Mouse (Mus musculus) limb, embryonic 13.5 days (tissue): ENCODE data around the gene D17Wsu92e. TPM values are rescaled to one million over a fixed set of nuclear protein-coding genes. Genes with fewer than 3 reads are reported as not detected.
A peak's percentile ranks its signal among the peaks of the same experiment; 100 is the strongest.

Experiments used
- ATAC-seq: fragments of 200-750 bp; cut with Nextera tagmentation; 2 replicates; pipeline ENCODE4 v1.8.0; 2017; ENCODE audit warnings: low read depth, moderate number of reproducible peaks, moderate TSS enrichment; ENCODE audit not compliant: low FRiP score
- H3K27ac ChIP-seq: fragments of 300-500 bp; sonication (generic); 2 replicates; pipeline ENCODE4 v1.5.1; 2015; ENCODE audit warnings: inconsistent platforms, mild to moderate bottlenecking, moderate library complexity
- H3K27me3 ChIP-seq: fragments of 300-500 bp; sonication (generic); 2 replicates; pipeline ENCODE4 v1.6.1; 2015; ENCODE audit warnings: mild to moderate bottlenecking, inconsistent platforms
- H3K36me3 ChIP-seq: fragments of 300-500 bp; sonication (generic); 2 replicates; pipeline ENCODE4 v1.6.1; 2015; ENCODE audit warnings: inconsistent platforms, mild to moderate bottlenecking, moderate library complexity
- H3K4me1 ChIP-seq: fragments of 300-500 bp; sonication (generic); 2 replicates; pipeline ENCODE4 v1.6.1; 2015; ENCODE audit warnings: inconsistent platforms
- H3K4me2 ChIP-seq: fragments of 300-500 bp; sonication (generic); replicated peaks from 2 replicates; pipeline ENCODE4 v1.6.1; 2015; ENCODE audit warnings: inconsistent platforms, mild to moderate bottlenecking, moderate library complexity
- H3K4me3 ChIP-seq: fragments of 300-500 bp; sonication (generic); 2 replicates; pipeline ENCODE4 v1.5.1; 2015; ENCODE audit warnings: moderate library complexity, mild to moderate bottlenecking, inconsistent platforms
- H3K9ac ChIP-seq: fragments of 300-500 bp; sonication (generic); 2 replicates; pipeline ENCODE4 v1.6.1; 2015; ENCODE audit warnings: mild to moderate bottlenecking, inconsistent platforms
- H3K9me3 ChIP-seq: fragments of 300-500 bp; sonication (generic); 2 replicates; pipeline ENCODE4 v1.6.1; 2016; ENCODE audit warnings: inconsistent platforms
- WGBS: fragments of 180-500 bp; shearing (Covaris S2); methylation state at CpG from one replicate; pipeline ENCODE4 v1.1.7; 2015; 5-methylcytosine and 5-hydroxymethylcytosine counted together
- polyA plus RNA-seq: library from polyadenylated mRNA; unstranded; fragments of >200 nt; fragmentation: Nextera tagmentation; extraction: Ambion mirVana; gene quantifications from 2 replicates; pipeline ENCODE4 v1.2.1, GENCODE M21; 2015

The D17Wsu92e gene
- polyA plus RNA-seq, 1 experiment from 2014 or later: 18.2 TPM

DNA sequence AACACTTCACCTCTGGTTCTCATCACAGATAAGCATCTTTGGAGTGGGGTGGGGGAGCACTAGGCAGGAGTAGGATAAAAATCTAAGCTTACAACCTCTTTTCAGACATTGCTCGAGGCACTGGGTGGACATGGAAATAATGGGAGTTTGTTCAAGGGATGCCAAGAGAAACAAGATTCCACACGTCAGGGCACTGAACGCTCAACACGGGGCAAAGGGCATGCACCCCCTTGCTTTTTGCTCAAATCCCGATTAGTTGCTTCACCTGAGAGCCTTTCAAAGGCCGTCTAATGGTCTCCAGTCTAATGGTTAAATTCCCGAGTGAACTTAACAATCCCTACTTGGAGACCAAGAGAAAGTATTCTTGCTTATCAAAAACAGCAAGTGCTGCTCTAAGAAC lies 1.4 kb downstream of the D17Wsu92e start:
- H3K9ac ChIP-seq: peak overlapping the region; percentile 99
- no peaks in the 10 kb centered on the region for H3K27me3 ChIP-seq
- peak overlapping the region; percentile 93 for H3K4me2 ChIP-seq
- no peaks in the 10 kb centered on the region for H3K9me3 ChIP-seq
- no peaks in the 10 kb centered on the region for H3K36me3 ChIP-seq
- peak overlapping the region; percentile 99 for H3K4me3 ChIP-seq
- no peak for ATAC-seq
- H3K27ac ChIP-seq: no peak overlapping the region
- 18% methylated on average over 7 of the region's 7 CpGs for WGBS
- H3K4me1 ChIP-seq: peaks cover 25% of the 10 kb centered on the region

GRCm38 (mm10) chr17:27814606-27815005 lies 5.8 kb downstream of the D17Wsu92e start:
- no peak for ATAC-seq
- Histone ChIP-seq H3K36me3 (no peaks in the 10 kb centered on the region), H3K27me3 (no peaks in the 10 kb centered on the region), H3K4me1 (peaks cover 26% of the 10 kb centered on the region), H3K4me3 (no peak overlapping the region), H3K9me3 (no peaks in the 10 kb centered on the region), H3K4me2 (no peak overlapping the region), H3K27ac (no peak overlapping the region), H3K9ac (no peak overlapping the region)

DNA sequence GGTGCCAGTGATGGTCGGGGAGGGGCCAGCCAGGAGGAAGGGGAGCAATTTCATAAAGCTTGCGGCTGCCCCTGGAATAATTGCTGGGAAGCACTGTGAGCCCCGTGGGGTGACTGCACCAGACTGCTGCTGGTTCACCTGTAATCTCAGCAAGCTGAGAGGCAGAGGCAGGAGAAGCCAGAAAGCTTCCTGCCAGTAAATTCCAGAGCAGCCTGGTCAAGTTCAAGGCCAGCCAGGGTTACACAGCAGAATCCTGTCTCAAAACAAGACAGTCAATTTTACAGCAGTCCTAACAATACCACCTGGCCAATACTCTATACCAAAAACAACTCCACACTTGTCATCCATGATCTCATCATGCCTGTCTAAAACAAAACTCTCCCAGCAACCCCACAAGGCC lies 8.5 kb downstream of the D17Wsu92e start:
- WGBS: 80% methylated on average over 3 of the region's 3 CpGs
- no peak for ATAC-seq

GRCm38 (mm10) chr17:27810569-27811331 lies 9.7 kb downstream of the D17Wsu92e start:
- H3K27ac ChIP-seq: no peak overlapping the region
- no peak overlapping the region for H3K4me3 ChIP-seq
- peaks cover 34% of the 10 kb centered on the region for H3K4me1 ChIP-seq
- ATAC-seq: no peak
- no peak overlapping the region; the same call in 1 of the 2 replicates for H3K9ac ChIP-seq
- no peaks in the 10 kb centered on the region for H3K36me3 ChIP-seq
- H3K9me3 ChIP-seq: no peaks in the 10 kb centered on the region
- 83% methylated on average over 16 of the region's 16 CpGs for WGBS
- H3K4me2 ChIP-seq: no peak overlapping the region
- H3K27me3 ChIP-seq: no peaks in the 10 kb centered on the region

More for the DNA sequence above, 8.5 kb downstream of the D17Wsu92e start:
- no peak overlapping the region for H3K4me2 ChIP-seq
- no peak overlapping the region for H3K4me3 ChIP-seq
- no peak overlapping the region for H3K27ac ChIP-seq
- H3K9me3 ChIP-seq: no peaks in the 10 kb centered on the region
- H3K4me1 ChIP-seq: peaks cover 22% of the 10 kb centered on the region
- no peaks in the 10 kb centered on the region for H3K27me3 ChIP-seq
- no peaks in the 10 kb centered on the region for H3K36me3 ChIP-seq
- no peak overlapping the region for H3K9ac ChIP-seq

DNA sequence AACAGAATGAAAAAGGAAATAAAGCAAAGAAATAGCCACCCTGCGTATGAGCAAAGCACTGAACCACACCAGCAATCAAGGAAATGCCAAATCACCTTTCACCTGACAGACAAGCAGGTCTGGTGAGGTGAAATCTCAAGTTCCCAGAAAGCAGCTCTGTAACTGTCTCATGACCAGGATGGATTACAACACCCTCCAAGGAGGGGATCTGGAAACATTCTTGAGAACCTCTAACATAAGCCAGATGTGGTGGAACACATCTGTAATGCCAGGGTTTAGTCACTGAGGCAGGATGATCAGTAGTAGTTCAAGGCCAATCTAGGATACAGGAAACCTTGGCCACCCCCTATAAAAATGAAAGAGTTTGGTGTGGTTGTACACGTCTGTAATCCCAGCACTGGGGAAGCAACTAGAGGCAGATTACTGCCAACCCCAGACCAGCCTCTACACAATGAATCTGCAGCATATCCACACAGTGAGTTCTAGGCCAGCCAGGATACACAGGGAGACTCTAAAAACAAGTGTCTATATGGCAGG lies 12.8 kb downstream of the D17Wsu92e start:
- H3K27ac ChIP-seq: no peak overlapping the region
- H3K27me3 ChIP-seq: no peaks in the 10 kb centered on the region
- 46% methylated on average over 2 of the region's 2 CpGs for WGBS
- peaks cover 46% of the 10 kb centered on the region for H3K4me1 ChIP-seq
- H3K9me3 ChIP-seq: no peaks in the 10 kb centered on the region
- H3K36me3 ChIP-seq: no peaks in the 10 kb centered on the region
- no peak overlapping the region for H3K4me3 ChIP-seq
- ATAC-seq: no peak
- H3K9ac ChIP-seq: no peak overlapping the region
- H3K4me2 ChIP-seq: no peak overlapping the region

GRCm38 (mm10) chr17:27804803-27805770 lies 15.4 kb downstream of the D17Wsu92e start:
- H3K4me3 ChIP-seq: no peak overlapping the region
- H3K27ac ChIP-seq: no peak overlapping the region
- no peak for ATAC-seq
- 82% methylated on average over 10 of the region's 10 CpGs for WGBS
- H3K4me1 ChIP-seq: peaks cover 51% of the 10 kb centered on the region
- H3K36me3 ChIP-seq: no peaks in the 10 kb centered on the region
- no peaks in the 10 kb centered on the region for H3K9me3 ChIP-seq
- H3K4me2 ChIP-seq: no peak overlapping the region
- no peaks in the 10 kb centered on the region for H3K27me3 ChIP-seq
- no peak overlapping the region for H3K9ac ChIP-seq

GRCm38 (mm10) chr17:27804156-27804690 lies 16.2 kb downstream of the D17Wsu92e start:
- Histone ChIP-seq H3K4me2 (no peak overlapping the region), H3K27me3 (no peaks in the 10 kb centered on the region), H3K27ac (no peak overlapping the region), H3K4me1 (peaks cover 60% of the 10 kb centered on the region), H3K4me3 (no peak overlapping the region), H3K9ac (no peak overlapping the region), H3K36me3 (no peaks in the 10 kb centered on the region), H3K9me3 (no peaks in the 10 kb centered on the region)
- ATAC-seq: no peak
- WGBS: 88% methylated on average over 7 of the region's 7 CpGs

- no peak for ATAC-seq
- no peak overlapping the region for H3K9ac ChIP-seq
- H3K27ac ChIP-seq: no peak overlapping the region
- no peak overlapping the region for H3K4me3 ChIP-seq
- H3K27me3 ChIP-seq: no peaks in the 10 kb centered on the region
- 87% methylated on average over 4 of the region's 4 CpGs for WGBS
- H3K36me3 ChIP-seq: no peaks in the 10 kb centered on the region
- H3K4me2 ChIP-seq: no peak overlapping the region
- H3K9me3 ChIP-seq: no peaks in the 10 kb centered on the region
- H3K4me1 ChIP-seq: peaks cover 65% of the 10 kb centered on the region
Observed at GRCm38 (mm10) chr17:27803752-27804151, 16.7 kb downstream of the D17Wsu92e start.

- H3K4me1 ChIP-seq: peaks cover 68% of the 10 kb centered on the region
- no peak for ATAC-seq
- no peak overlapping the region for H3K4me3 ChIP-seq
- no peaks in the 10 kb centered on the region for H3K27me3 ChIP-seq
- H3K9ac ChIP-seq: no peak overlapping the region; the same call in 1 of the 2 replicates
- peak overlapping the region; percentile 97 for H3K27ac ChIP-seq
- WGBS: 61% methylated on average over 9 of the region's 9 CpGs
- no peaks in the 10 kb centered on the region for H3K36me3 ChIP-seq
- H3K4me2 ChIP-seq: no peak overlapping the region
- H3K9me3 ChIP-seq: no peaks in the 10 kb centered on the region
Observed at GRCm38 (mm10) chr17:27800710-27801648, 19.5 kb downstream of the D17Wsu92e start.

DNA sequence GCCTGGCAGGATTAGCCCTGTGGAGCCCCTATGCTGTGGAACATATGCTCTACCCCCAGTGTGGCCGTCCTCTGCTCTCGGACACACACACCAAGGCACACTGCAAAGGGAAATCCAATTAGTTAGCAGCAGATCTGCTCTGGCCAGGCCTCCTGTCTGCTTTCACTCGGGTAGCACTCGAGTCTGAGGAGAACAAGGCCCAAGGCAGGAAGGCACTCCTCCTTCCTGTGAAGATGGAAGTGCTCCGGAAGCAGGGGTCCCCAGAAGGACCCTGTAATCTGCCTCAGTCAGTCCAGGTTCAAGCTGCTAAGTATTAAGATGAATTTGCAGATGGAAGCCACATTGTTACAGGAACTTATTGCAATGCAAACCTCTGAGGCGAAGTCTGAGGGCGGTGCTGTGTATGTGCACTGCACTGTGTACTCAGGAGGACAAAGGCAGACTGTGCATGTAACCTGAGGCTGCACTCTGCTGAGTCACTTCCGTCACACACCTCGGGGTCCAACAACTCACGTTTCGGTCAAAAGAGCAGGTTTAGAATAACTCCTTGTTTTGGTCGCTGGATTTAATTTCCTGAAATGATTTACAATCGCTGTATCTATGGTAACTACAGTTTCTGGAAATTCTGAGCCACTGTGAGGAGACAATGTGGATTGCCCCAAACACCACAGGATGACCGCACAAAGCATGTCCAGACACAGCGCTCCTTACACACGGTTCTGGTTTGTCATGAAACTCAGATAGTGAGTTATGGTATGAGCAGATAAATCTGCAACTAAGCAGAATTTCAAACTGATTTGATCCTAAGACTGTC lies 20.5 kb downstream of the D17Wsu92e start:
- Histone ChIP-seq H3K4me2 (peak overlapping the region; percentile 55), H3K27me3 (no peaks in the 10 kb centered on the region), H3K4me1 (peaks cover 61% of the 10 kb centered on the region), H3K4me3 (peak overlapping the region; percentile 21; the same call in 1 of the 2 replicates), H3K9ac (peak overlapping the region; percentile 58; the same call in 1 of the 2 replicates), H3K9me3 (no peaks in the 10 kb centered on the region), H3K27ac (peak overlapping the region; percentile 97), H3K36me3 (no peaks in the 10 kb centered on the region)
- 5% methylated on average over 16 of the region's 16 CpGs for WGBS
- peak; percentile 89 for ATAC-seq
